Mouse (Mus musculus) ES-E14 (cell line): ENCODE results near the gene Map2k2. TPM values are rescaled to one million over a fixed set of nuclear protein-coding genes. Genes with fewer than 3 reads are reported as not detected.
A peak's percentile ranks its signal among the peaks of the same experiment; 100 is the strongest.

Experiments
- DNase-seq: peaks from one replicate; pipeline ENCODE4 v3.0.0-alpha.2; 2013; ENCODE audit warnings: low read depth, low spot score
- H3K27ac ChIP-seq: 2 replicates; pipeline ENCODE4 v1.5.1; 2012; ENCODE audit warnings: low read depth, mild to moderate bottlenecking, low read length, moderate library complexity, mixed read lengths; ENCODE audit not compliant: poor library complexity, insufficient read depth, severe bottlenecking
- H3K36me3 ChIP-seq: 2 replicates; pipeline ENCODE4 v1.6.1; 2012; ENCODE audit warnings: mild to moderate bottlenecking, low read length, moderate library complexity, mixed read lengths; ENCODE audit not compliant: control insufficient read depth, poor library complexity, insufficient read depth, severe bottlenecking
- H3K4me1 ChIP-seq, 2 experiments: fragments of 150-350 bp in 1 of 2; sonication (generic) in 1 of 2; 2 replicates each; pipeline ENCODE4 v1.6.1; 2012; ENCODE audit warnings: low read length in 2 of 2, mild to moderate bottlenecking in 1 of 2, mixed read lengths in 1 of 2; ENCODE audit not compliant: control insufficient read depth in 2 of 2, insufficient read depth in 2 of 2, poor library complexity in 1 of 2
- H3K4me3 ChIP-seq, 2 experiments: fragments of 150-350 bp in 1 of 2; sonication (generic) in 1 of 2; 2 replicates each; pipeline ENCODE4 v1.5.1; 2012; ENCODE audit warnings: low read length in 2 of 2, low read depth in 1 of 2, mild to moderate bottlenecking in 1 of 2, mixed read lengths in 1 of 2; ENCODE audit not compliant: insufficient read depth in 1 of 2, poor library complexity in 1 of 2, severe bottlenecking in 1 of 2
- H3K9ac ChIP-seq: 2 replicates; pipeline ENCODE4 v1.6.1; 2012; ENCODE audit warnings: low read depth, mild to moderate bottlenecking, low read length, mixed read lengths; ENCODE audit not compliant: poor library complexity, insufficient read depth, severe bottlenecking
- H3K9me3 ChIP-seq: fragments of 150-350 bp; sonication (generic); 2 replicates; pipeline ENCODE4 v1.6.1; 2012; ENCODE audit warnings: low read depth, mild to moderate bottlenecking, low read length; ENCODE audit not compliant: control insufficient read depth, insufficient read depth
- CHD2 ChIP-seq: IDR thresholded peaks from 2 replicates; pipeline ENCODE4 v1.6.1; 2014; ENCODE audit warnings: mild to moderate bottlenecking, low read depth, low read length, inconsistent platforms
- HCFC1 ChIP-seq: IDR thresholded peaks from 2 replicates; pipeline ENCODE4 v1.6.1; 2012; ENCODE audit warnings: low read length, inconsistent platforms, borderline replicate concordance; ENCODE audit not compliant: insufficient read depth
- MAFK ChIP-seq: IDR thresholded peaks from 2 replicates; pipeline ENCODE4 v1.6.1; 2014; ENCODE audit warnings: mild to moderate bottlenecking, low read depth, low read length, inconsistent platforms; ENCODE audit not compliant: insufficient read depth
- ZC3H11A ChIP-seq: IDR thresholded peaks from 2 replicates; pipeline ENCODE4 v1.6.1; 2012; ENCODE audit warnings: low read depth, mild to moderate bottlenecking, inconsistent platforms, low read length, borderline replicate concordance
- ZNF384 ChIP-seq: IDR thresholded peaks from 2 replicates; pipeline ENCODE4 v1.6.1; 2012; ENCODE audit warnings: low read depth, low read length, inconsistent platforms
- in situ Hi-C, 2 experiments: fragments of 600-800 bp; cut with MboI; formaldehyde crosslinking; loops; one replicate each; pipeline ENCODE4 v1.15.1; 2025; ENCODE audit warnings: low sequenced_read_pairs in 2 of 2, inconsistent platforms in 1 of 2; ENCODE audit not compliant: unreplicated experiment in 2 of 2
- total RNA-seq: library from RNA; depleted of rRNA; stranded (reverse); fragments of 300-350 nt; gene quantifications from 2 replicates; pipeline ENCODE4 v1.2.3, GENCODE M21; 2012

Map2k2 gene
- total RNA-seq, 1 experiment: 115 TPM

DNA sequence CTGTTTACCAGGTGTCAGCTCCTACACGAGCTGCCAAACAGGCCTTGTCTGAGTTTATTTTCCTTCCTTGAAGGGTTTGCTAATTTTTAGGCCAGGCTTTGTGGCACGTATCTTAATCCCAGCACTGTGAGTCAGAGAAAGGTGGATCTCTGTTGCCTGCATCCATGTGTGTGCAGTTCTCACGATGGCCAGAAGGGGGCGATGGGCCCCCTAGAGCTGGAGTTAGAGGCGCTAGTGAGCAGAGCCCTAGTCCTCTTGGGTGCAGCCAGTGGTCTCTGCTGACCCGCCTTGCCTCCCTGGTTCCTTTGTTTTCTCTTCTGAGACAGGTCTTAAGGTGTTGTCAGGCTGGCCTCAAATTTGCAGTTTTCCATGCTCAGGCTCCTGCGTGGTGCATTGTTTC lies 32.3 kb upstream of the Map2k2 start:
- no peak overlapping the region for H3K4me3 ChIP-seq
- H3K9ac ChIP-seq: no peak overlapping the region
- DNase-seq: peak; percentile 56
- no peaks in the 10 kb centered on the region for H3K9me3 ChIP-seq
- peaks cover 47% of the 10 kb centered on the region for H3K36me3 ChIP-seq
- in situ Hi-C loops: no loop called here
- H3K27ac ChIP-seq: no peak overlapping the region
- peaks cover 0 to 3% of the 10 kb centered on the region in 2 experiments; a peak in 2 of 4 replicates for H3K4me1 ChIP-seq
- TF ChIP-seq HCFC1 (no peak), ZC3H11A (no peak), MAFK (no peak), CHD2 (no peak), ZNF384 (no peak)

DNA sequence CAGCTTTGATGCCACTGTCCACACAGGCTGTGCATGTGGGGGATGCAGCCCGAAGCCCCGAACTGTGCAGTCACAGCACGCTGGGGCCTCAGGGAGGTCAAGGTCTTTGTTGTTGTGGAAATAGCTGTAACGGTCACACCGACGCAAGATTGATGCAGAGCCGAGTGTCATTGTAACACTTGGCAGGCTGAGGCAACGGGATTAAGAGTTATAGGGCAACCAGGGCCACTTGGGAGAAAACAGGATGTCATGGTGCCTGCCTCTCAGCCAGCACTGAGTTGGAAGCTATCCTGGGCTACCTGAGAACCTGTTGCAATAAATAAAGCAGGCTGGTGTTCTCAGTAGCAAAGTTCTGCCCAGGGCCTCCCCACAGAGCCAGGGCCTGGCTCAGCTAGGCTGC lies 30.0 kb upstream of the Map2k2 start:
- H3K9ac ChIP-seq: no peak overlapping the region
- peaks cover 0 to under 1% of the 10 kb centered on the region in 2 experiments; a peak in 1 of 4 replicates for H3K4me1 ChIP-seq
- H3K36me3 ChIP-seq: peaks cover 70% of the 10 kb centered on the region
- DNase-seq: no peak
- in situ Hi-C loops: no loop called here
- H3K27ac ChIP-seq: no peak overlapping the region
- no peaks in the 10 kb centered on the region for H3K9me3 ChIP-seq
- TF ChIP-seq ZNF384: no peak
- TF ChIP-seq HCFC1: no peak
- no peak for TF ChIP-seq ZC3H11A
- TF ChIP-seq MAFK: no peak
- TF ChIP-seq CHD2: no peak
- H3K4me3 ChIP-seq: no peak overlapping the region

DNA sequence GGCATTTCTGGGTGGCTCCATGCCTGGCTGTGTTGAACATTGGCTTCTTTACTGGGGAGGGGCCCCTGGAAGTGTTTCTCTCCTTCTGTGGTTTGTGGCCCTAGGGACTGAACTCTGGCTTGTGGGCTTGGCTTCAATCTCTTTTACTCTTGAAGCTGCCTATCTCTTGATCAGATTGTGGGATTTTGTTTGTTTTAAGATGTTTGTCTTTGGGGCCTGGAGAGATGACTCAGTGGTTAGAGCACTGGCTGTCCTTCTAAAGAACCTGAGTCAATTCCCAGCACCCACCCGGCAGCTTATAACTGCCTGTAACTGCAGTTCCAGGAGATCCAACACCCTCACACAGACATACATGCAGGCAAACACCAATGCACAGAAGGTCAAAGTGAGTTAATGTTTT lies 29.4 kb upstream of the Map2k2 start:
- peaks cover 76% of the 10 kb centered on the region for H3K36me3 ChIP-seq
- no peaks in the 10 kb centered on the region; a peak in 1 of 4 replicates for H3K4me1 ChIP-seq
- no peak overlapping the region for H3K27ac ChIP-seq
- no peak for TF ChIP-seq ZC3H11A
- TF ChIP-seq ZNF384: no peak
- TF ChIP-seq HCFC1: no peak
- no peak for TF ChIP-seq MAFK
- no peak for TF ChIP-seq CHD2
- H3K4me3 ChIP-seq: no peak overlapping the region
- no peak for DNase-seq
- in situ Hi-C loops: no loop called here
- H3K9ac ChIP-seq: no peak overlapping the region
- no peaks in the 10 kb centered on the region for H3K9me3 ChIP-seq

DNA sequence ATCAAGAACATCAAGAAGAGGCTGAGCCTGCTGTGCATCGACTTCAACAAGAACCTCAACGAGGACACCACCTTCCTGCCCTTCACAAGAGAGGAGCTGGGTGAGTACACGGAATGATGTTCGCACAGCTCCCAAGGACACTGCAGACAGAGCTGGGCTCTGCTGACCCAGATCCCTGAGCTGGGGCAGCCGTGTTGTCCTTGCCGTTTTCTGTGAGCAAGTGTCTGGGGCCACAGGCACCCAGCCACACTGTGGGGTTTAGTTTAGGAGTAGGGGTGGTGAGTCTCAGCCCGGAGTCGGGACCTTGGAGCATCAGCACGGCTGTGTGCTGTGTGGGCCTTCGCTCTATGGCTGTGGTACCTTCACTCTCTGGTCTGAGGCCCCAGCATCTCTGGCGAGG lies 27.8 kb upstream of the Map2k2 start:
- Histone ChIP-seq H3K4me1 (peaks cover 0 to 6% of the 10 kb centered on the region in 2 experiments; a peak in 3 of 4 replicates), H3K36me3 (peaks cover 84% of the 10 kb centered on the region), H3K27ac (no peak overlapping the region), H3K9me3 (no peaks in the 10 kb centered on the region), H3K9ac (no peak overlapping the region), H3K4me3 (no peak overlapping the region)
- in situ Hi-C loops: no loop called here
- TF ChIP-seq ZNF384 (no peak), HCFC1 (no peak)
- DNase-seq: no peak
